Mouse (Mus musculus): ENCODE data around the gene Dclk2.

Gene Dclk2

DNA sequence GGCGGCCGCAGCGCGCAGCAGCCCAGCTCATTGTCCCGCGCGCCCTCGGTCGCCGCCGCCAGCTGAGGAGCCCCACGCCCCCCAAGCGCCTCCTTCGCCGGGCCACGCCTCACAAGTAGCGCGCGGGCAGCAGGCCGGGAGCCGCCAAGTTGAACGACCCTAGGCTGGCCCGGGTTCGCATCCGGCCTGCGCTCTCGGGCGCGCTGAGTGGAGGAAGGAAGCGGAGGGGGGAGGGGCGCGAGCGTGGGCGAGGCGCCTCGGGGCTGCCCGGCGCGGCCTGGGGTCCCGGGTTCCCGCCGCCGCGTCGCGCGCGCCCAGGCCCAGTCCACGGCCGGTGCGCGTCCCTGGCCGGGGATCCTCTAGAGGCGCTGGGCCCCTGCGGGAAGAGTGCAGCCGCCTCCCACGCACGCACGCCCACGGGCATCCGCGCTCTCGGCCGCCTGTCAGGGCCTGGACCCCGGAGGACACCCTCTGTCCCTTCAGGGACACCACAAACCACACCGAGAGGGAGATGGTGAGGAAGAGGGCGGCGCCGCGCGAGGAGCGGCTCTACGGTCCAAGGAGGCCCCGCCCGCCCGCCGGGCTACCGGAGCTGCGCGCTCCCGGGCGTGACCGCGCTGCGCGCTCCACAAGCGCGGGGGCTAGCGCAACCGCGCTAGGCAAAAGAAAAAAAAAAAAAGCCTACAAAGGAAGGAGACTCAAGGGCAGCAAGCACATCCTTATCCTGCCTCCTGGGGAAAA, at the start of gene Dclk2:
Gene Dclk2 (minus strand): TSS at position 510 of the 741 bp plus-strand sequence.
- peak; percentile 68 for DNase-seq (ENCODE audit: low spot score)

DNA sequence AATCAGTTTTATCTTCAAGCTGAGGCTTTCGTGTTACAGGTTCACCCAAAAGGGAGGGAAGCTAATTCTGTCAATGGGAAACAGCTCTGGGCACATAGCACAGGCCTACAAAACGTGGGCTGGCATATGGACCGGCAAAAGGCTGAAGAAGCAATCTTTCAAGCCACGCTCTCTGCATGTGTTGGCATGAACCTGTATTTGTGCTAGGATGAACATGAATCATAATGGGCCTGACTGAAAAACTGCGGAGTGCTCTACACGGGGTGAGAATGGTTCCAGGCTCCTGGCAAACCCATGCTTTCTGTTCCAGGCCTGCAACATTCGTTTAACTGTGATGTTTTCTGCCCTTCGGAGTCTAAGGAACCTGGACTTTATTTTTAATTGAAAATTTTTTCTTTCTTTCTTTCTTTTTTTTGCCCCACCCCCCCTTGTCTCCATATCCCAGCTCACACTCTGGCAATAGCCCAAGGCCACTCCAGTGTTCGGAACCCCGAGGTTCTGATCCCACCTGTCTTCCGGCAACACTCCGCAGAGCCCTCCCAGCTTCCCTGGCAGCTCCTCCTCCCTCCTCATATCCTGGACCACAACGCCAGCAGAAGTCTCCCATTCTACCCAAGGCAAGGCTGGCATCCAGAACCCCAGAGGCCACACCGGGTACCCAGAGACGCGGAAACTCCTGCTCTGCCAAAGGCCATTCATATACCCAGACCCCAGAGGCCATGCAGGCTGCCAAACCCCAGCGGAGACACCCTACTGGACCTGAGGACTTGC, 42.2 kb upstream of the Dclk2 start:
- no peak for DNase-seq (ENCODE audit: low spot score)

DNA sequence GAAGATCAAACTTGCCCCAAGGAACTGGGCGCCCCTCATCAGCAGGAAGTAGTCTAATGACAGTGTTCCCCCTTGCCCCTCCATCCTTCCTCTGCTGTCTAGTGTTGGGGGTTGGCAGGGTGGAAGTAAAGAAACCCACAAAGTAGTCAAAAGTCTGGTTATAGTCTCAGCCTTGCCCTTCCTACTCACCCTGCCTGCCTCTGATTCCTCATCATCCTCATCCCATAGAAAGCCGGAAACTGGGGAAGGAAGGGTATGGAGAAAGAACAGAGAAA, 40.7 kb upstream of the Dclk2 start:
- no peak for DNase-seq (ENCODE audit: low spot score)

DNA sequence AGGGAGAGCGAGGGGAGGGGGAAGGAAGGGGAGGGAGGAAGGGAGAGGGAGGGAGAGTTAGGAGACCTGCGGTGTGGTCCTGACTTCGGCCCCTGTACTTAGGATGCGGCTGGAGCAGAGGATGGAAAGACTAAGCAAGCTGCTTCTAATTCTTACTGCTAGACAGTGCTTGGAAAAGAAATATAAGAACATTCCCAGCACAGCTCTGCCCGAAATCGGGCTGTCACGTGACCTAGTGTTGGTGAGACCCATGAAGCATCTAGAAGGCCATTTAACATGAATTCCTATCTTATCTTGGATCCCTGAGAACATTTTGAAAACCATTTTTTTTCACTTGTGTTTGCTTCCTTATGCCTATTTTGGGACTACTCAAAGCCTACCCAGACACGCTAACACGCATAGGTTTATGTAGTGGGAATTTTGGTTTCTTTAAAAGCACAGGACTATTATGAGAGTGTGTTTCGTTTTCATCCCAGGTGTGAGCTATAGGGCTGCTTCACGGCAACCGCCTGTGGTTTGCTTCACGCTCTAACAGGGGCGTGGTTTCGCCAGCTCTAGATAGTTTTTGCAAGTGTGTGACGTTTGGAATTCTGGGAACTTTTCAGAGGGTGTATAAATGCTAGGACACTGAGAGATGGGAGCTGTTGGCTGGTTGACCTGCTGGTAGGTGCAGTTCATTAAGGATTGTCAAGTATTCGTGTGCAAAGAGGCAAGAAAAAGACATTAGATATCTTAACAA, 40.2 kb upstream of the Dclk2 start:
- no peak for DNase-seq (ENCODE audit: low spot score)

DNA sequence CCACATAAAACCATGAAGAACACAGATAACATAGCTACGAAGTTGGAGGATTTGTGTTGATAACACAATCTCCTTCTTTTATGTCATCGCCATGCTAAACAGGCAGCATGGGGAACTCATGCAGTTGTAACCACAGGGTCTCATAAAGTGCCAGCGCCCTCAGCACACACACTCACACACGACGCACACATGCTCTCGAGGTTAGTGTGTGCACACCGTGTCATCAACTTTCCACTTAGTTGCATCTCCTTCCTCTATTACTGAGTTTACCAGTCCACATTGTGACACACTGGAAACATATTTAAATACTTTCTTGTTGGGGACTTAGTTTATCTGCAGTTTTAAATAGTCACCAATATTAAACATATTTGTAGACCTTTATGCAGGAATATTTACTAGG, 38.4 kb upstream of the Dclk2 start:
- no peak for DNase-seq (ENCODE audit: low spot score)

DNA sequence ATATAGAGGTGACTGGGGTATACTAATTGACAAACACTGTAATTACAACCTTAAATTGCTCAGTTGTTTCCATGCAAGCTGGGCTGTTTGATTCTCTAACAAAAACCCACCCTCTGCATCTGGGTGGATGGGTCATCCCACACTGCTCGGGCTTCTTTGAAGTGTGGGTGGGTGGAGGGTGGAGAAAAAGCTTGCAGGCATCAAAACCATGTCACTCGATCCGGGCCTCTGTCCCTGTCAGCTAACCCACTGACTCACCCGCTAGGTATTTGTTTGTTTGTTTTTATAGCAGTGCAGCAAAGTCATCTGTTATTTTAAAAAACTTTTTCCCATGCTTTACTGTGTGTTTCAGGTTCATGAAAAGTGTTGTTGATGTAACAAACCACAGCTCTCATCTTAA, 34.7 kb upstream of the Dclk2 start:
- peak; percentile 11 for DNase-seq (ENCODE audit: low spot score)

DNA sequence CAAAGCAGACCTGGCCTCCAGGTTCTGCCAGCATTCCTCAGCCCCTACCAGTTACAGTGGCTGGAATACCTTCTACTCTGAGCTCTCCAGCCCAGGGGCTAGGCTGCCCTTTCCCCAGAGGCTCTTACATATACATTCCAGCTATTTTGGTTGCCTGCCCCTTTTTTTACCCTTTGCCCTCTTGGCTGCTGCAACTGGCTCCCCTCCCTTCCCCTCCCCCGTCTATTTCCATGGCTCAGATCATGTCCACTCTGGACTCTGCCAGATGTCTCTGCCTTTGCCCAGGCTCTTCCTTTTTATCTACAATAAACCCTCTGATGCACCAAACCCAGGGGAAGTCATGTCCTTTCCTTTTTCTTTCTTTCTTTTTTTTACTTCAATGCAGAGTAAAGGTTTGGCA, 33.9 kb upstream of the Dclk2 start:
- DNase-seq (ENCODE audit: low spot score), result peak; percentile 44

DNA sequence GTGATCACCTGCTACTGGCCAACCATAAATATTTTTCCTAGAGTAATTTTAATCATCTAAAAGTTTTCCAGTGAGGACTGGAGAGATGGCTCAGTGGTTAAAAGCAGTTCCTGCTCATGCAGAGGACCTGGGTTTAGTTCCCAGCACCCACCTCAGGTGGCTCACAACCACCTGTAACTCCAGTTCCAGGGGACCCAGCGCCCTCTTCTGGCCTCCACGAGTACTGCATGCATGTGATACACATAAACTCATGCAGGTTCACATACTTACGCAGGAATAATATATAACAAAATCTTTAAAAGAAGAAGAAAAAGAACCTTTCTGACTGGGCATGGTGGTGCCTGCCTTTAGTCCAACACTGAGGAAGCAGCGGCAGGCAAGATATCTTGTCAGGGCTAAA, 33.2 kb upstream of the Dclk2 start:
- no peak for DNase-seq (ENCODE audit: low spot score)

DNA sequence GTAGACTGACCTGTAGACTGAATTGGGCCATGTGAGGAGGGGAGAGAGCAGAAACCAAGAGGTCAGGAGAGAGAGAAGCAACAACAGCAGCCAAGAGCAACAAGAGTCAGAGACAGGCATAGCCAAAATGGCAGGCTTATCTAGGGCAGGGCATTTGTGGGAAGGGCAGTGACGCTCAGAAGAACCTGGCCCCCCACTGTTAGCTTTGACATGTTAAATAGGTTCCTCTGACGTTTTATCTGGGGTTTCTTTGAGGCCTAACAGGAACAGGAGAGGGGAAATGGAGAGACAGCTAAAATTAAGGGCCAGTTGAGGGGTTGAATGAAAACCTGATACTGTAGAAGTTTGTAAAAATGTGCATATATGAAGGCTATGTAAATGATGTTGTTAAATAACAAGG, 30.0 kb upstream of the Dclk2 start:
- DNase-seq (ENCODE audit: low spot score), result no peak

DNA sequence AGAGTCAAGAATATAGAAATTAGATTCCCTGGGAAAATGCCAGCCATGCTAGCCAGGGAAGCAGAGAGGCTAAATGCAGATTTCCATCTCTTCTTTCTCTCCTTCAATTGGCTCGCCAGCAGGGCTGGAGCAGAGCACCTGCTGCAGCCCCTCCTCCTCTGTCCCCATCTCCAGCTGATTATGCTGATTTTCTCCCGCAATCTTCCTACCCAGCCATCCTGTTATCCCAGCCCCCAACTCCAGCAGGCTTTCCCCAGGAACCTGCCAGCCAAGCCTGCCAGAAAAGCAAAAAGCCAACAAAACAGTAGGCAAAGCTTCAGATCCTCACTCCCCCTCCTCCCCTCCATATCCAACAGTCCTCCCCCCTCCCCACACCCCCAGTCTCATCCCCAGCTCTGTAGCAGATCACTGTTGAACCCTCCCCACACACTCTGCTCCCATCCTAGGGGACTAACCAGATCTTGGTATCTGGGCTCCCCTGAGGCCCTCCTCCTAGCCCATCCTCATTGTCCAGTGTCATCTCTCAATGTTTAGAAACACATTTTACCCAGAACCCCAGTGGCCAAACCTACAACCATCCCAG, 15.7 kb upstream of the Dclk2 start:
- DNase-seq (ENCODE audit: low spot score), result no peak

DNA sequence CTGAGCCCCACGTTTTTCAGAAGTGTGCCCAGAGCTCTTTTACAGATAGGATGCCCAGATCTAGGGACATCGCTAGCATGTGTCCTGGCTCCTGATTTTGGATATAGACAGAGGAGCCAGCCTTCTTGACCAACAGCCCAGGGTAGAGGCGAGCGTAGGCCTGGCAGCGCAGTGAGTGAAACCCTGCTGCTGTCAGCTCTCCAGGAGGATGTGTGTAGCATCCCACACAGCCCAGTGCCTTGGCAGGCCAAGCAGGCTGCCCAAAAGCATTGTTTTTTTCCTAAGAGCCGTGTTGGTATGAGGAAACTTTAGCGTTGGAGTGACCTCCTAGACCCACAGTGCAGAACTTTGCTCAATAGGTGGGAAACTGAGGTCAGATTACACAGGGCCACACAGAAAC, 12.8 kb upstream of the Dclk2 start:
- no peak for DNase-seq (ENCODE audit: low spot score)

DNA sequence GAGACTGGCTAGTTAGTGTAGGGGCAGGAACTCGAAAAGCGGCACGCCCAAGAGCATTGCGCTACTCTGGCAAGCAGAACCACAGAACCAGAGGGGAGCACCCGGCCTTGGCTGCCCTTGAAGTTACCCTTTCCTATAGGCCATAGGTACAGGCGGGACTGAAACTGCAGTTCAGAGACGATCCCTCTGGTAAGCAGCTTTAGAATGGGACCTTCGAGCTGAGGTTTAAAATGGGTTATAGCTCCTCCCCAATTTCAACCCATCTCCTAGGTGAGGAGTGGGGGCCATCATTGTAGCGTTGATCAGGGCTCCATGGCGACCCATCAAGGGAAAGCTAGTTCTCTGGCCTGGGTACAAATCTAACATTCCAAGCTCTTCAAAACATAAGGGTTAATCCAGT, 3.0 kb upstream of the Dclk2 start:
- DNase-seq (ENCODE audit: low spot score), result no peak

DNA sequence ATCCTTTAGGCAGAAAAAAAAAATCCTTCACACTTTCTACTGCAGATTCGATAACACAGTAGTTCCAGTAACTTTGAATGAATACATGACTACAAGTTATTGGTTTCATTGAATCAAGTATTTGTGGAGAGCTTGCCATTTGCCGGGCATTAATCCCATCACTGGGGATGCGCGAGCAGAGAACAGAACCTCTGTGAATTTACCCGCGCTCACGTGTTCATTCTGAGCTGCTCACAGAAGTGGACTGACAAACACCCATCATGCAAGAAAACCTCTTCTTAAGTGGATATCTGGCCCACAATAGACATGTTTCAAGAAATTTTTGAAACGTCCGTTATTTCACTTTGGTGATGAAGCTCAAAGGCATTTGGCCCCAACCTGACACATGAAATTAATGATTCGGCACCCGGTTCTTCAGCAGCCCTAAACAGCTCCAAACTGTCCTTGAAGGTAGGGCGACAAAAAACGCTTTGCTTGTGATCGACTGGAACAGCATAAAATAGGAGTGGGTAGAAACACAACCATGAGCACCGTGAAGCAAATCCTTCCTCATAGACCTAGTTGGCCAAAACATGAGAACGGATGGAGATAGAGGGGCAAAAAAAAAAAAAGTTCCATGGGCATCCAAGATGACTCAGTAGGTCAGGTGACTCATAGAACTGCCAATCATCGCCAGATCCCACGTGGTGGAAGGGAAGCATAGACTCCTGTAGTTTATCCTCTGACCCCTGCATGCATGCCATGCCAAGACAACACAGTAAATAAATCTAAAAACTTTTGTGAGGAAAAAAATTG, 726 bp upstream of the Dclk2 start:
- no peak for DNase-seq (ENCODE audit: low spot score)

DNA sequence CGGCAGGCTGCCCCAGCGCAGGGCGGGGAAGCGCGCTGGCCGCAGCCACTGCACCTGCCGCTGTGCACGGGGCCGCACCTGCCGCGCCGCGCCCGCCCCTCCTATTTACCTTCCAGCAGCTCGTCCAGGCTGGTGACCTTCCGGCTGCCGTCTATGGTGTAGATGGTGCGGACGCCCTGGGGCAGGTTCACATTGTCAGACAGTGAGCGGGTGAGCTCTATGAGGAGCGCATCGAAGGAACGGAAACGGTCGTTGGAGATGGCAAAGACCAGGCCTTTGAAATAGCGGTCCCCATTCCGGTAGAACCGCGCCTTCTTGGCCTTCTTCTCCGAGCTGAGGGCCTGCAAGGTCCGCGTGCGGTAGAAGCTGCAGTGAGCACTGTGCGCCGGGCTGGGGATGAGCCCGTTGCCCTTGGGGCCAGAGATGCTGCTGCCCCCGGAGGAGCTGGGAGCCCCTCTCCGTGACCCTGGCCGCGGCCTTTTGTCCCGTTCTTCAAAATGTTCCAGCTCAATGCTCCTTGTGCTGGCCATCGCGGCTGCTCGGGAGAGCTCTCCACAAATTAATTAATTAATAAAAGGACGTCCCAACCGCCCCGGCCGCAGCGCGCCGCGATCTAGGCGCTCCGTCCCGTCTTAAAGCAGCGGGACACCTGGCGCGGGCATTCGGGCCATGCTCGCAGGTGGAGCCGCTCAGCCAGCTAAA, 860 bp downstream of the Dclk2 start:
- no peak for DNase-seq (ENCODE audit: low spot score)

DNA sequence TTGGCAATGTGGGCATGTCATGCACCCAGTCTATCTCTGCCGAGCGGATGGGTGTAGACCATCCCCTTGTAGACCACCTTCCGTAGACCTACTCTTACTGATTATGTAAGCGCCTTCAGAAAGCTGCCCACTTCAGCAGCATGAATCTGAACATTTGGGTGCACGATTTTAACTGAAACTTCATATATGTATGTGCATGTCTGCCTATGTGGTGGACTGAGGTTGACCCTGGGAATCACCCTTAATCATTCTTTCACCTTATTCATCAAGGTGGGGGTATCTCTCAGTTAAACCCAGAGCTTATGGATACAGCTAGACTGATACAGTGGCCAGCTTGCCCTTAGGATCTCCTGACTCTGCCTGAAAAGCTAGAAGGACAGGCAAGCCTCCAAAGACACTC, 3.6 kb downstream of the Dclk2 start:
- no peak for DNase-seq (ENCODE audit: low spot score)

DNA sequence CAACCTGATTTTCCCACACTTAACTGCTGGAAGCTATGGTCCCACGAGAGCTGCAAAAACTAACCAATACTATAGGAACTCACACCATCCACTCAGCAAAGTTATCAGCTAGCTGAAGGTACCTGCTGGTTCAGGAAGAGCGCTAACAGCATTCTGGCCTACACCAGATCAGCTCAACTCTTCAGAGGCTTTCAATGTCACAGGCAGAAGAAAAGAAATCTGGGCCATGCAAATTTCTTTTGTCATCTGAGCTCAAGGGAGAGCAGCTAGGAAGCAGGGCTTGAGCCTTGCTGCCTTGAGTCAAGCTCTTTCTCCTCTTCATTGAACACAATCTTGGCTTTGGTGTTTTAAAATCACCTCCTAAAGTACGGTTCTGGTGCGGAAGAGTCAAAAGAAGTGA, 4.0 kb downstream of the Dclk2 start:
- DNase-seq (ENCODE audit: low spot score), result no peak

DNA sequence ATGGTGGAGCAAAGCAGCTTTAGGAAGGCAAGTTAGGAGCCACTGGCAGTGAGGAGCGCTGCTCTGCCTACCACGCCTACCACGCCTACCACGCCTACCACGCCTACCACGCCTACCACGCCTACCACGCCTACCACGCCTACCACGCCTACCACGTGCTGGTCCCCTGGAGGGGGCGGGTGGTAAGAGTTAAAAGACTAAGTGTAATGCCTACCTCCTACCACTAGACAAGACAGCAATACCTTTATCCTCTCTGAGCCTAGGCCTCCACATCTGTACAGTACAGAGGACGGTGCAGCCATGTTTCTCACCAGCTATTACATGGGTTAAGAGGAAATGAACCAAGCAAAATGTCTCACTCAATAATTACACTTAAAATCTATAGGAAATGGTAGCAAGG, 5.4 kb downstream of the Dclk2 start:
- DNase-seq (ENCODE audit: low spot score), result no peak

DNA sequence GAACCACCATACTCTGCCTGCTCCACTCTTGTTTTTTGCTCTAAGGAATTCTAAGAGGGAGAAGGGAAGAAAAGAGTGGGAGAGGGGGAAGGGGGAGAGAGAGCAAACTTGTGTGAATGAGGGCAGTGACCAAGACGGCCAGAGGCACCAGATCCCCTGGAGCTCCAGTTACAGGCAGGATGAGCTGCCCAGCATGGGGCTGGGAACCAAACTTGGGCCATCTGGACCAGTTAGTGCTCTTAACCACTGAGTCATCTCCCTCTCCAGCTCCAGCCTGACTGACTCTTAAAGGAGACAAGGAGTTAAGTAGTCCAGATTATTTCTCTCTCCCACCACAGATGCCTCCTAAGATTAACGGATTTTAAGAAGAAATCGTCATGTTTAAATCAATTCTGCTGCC, 6.3 kb downstream of the Dclk2 start:
- no peak for DNase-seq (ENCODE audit: low spot score)

DNA sequence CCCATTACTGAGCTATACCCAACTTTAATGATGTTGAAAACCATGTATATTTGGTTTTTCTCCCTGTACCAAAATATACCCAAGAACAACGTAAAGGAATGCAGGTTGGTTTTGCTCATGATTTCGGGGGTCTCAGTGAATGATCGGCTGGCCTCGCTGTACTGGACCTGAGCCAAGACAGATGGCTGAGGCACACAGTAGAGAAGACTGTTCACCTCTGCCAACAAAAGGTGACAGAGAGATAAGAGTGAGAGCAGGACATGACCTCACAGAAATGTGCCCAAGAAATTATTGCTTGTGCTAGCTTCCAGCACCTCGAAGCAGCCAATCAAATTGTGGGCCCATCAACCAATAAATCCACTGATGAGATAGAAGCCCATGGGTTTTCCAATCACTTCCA, 22.3 kb downstream of the Dclk2 start:
- DNase-seq (ENCODE audit: low spot score), result no peak

DNA sequence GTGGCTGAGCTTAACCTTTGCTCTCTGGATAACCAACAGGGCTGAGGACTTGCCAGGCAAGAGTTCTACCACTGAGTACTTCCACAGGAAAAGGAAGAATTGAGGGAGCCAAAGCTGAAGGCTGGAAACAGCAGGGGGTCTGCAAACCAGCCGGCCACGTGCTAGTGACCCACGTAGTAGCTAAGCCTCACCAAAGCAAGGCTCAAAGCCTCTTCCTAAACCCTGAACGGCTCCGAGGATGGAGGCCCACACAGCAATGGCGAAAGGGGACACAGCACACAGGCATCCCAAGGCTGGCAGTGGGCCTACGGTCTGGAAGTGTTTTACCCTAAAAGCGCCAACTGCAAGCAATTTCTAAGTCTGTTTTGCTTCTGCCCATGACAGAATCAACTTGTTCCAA, 23.1 kb downstream of the Dclk2 start:
- DNase-seq (ENCODE audit: low spot score), result no peak

DNA sequence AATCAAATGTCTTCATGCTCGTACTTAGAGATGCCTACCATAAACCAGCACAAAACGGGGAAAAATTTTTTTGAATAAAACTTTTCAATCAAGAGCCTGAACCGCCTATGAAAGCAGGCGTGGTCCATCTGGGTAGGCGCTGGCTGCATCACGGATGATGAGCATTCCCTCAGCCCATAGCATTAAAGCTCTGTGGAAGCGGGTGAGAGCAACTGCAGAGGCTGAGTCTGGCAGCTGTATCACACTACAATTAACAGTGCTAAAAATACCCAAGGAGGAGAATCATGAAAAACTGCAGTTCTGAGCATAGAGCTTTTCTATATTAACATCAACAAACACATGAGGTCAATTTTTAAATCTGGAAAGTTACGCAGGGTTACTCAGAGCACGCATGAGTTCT, 23.6 kb downstream of the Dclk2 start:
- no peak for DNase-seq (ENCODE audit: low spot score)

DNA sequence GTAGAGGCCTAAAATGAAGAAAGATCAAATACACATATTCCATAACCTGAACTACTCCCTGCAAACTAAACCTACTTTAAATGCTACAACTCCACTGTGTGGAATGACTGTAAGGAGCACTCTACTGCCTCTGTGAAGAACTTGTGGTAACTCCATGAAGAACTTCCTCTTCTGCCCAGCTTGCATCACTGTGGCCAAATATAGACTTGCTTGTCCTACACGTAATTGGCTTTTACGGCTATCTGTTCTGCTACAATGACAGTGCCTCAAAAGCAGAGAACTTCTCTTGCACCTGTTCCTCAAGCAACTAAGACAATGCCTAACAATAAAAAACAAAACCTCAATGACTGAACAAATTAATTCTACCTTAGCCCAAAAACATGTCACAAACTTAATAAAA, 26.2 kb downstream of the Dclk2 start:
- no peak for DNase-seq (ENCODE audit: low spot score)

Data from adipocyte (in vitro differentiated cells).